Mouse (Mus musculus): ENCODE results near the gene Sdk1. TPM values are rescaled to one million over a fixed set of nuclear protein-coding genes. Genes with fewer than 3 reads are reported as not detected.

The Sdk1 gene
- polyA plus RNA-seq, 1 experiment from 2014 or later: 0.80 TPM

DNA sequence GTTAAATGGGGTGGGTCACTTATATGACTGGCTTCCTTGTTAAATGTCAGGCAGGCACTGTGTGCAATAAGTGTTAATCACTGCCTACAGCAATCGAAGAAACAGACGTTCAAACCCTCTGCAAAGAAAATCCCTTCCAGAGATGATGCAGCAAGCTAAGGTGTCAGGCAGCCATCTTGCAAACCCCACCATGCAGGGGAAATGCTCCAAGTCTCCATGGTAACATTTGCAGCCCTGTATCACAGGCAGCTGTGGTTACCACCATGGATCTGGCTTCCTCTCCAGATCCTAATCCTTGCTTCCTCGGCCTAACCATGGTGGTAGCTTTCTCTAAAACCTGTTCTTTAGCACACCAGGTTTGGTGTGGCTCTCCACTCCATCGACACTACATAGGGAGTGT, 507.5 kb downstream of the Sdk1 start:
- Histone ChIP-seq H3K27me3 (replicated peaks) (no peaks in the 10 kb centered on the region), H3K9me3 (replicated peaks) (no peaks in the 10 kb centered on the region), H3K9ac (no peak overlapping the region), H3K36me3 (no peaks in the 10 kb centered on the region), H3K4me1 (no peaks in the 10 kb centered on the region), H3K27ac (no peak overlapping the region), H3K4me2 (no peak overlapping the region), H3K4me3 (no peak overlapping the region)
- no peak for ATAC-seq
- WGBS (ENCODE audit: insufficient replicate concordance): 62% methylated on average over 4 of the region's 4 CpGs

GRCm38 (mm10) chr5:141754278-141754677, 513.0 kb downstream of the Sdk1 start:
- 16% methylated on average over 7 of the region's 7 CpGs for WGBS (ENCODE audit: insufficient replicate concordance)
- H3K4me1 ChIP-seq: no peaks in the 10 kb centered on the region
- H3K4me2 ChIP-seq: no peak overlapping the region
- H3K27me3 ChIP-seq (replicated peaks): no peaks in the 10 kb centered on the region
- H3K9ac ChIP-seq: no peak overlapping the region
- no peak overlapping the region for H3K4me3 ChIP-seq
- H3K9me3 ChIP-seq (replicated peaks): no peaks in the 10 kb centered on the region
- no peak for ATAC-seq
- H3K27ac ChIP-seq: no peak overlapping the region
- H3K36me3 ChIP-seq: no peaks in the 10 kb centered on the region

- 56% methylated on average over 8 of the region's 8 CpGs for WGBS (ENCODE audit: insufficient replicate concordance)
- H3K27me3 ChIP-seq (replicated peaks): no peaks in the 10 kb centered on the region
- no peak for ATAC-seq
- no peak overlapping the region for H3K9ac ChIP-seq
- H3K27ac ChIP-seq: no peak overlapping the region
- no peaks in the 10 kb centered on the region for H3K4me1 ChIP-seq
- H3K4me2 ChIP-seq: no peak overlapping the region
- H3K36me3 ChIP-seq: no peaks in the 10 kb centered on the region
- no peaks in the 10 kb centered on the region for H3K9me3 ChIP-seq (replicated peaks)
- H3K4me3 ChIP-seq: no peak overlapping the region
These were observed 517.6 kb downstream of the Sdk1 start for GRCm38 (mm10) chr5:141758885-141759284.

- no peak overlapping the region for H3K9ac ChIP-seq
- H3K4me3 ChIP-seq: no peak overlapping the region
- WGBS (ENCODE audit: insufficient replicate concordance): 78% methylated on average over 6 of the region's 6 CpGs
- H3K4me1 ChIP-seq: no peaks in the 10 kb centered on the region
- H3K27ac ChIP-seq: no peak overlapping the region
- ATAC-seq: no peak
- no peaks in the 10 kb centered on the region for H3K9me3 ChIP-seq (replicated peaks)
- H3K36me3 ChIP-seq: no peaks in the 10 kb centered on the region
- H3K4me2 ChIP-seq: no peak overlapping the region
- H3K27me3 ChIP-seq (replicated peaks): no peaks in the 10 kb centered on the region
These were observed 522.8 kb downstream of the Sdk1 start for GRCm38 (mm10) chr5:141764111-141764510.

GRCm38 (mm10) chr5:141768761-141769515, 527.6 kb downstream of the Sdk1 start:
- Histone ChIP-seq H3K9me3 (replicated peaks) (peaks cover 5% of the 10 kb centered on the region; the same call in 1 of the 2 replicates), H3K4me2 (no peak overlapping the region), H3K36me3 (no peaks in the 10 kb centered on the region), H3K27ac (no peak overlapping the region), H3K4me3 (no peak overlapping the region), H3K27me3 (replicated peaks) (no peaks in the 10 kb centered on the region), H3K4me1 (no peaks in the 10 kb centered on the region), H3K9ac (no peak overlapping the region)
- ATAC-seq: no peak
- WGBS (ENCODE audit: insufficient replicate concordance): 55% methylated on average over 10 of the region's 10 CpGs

- 69% methylated on average over 3 of the region's 3 CpGs for WGBS (ENCODE audit: insufficient replicate concordance)
- H3K9ac ChIP-seq: no peak overlapping the region
- no peak for ATAC-seq
- H3K36me3 ChIP-seq: no peaks in the 10 kb centered on the region
- H3K27me3 ChIP-seq (replicated peaks): no peaks in the 10 kb centered on the region
- no peaks in the 10 kb centered on the region for H3K4me1 ChIP-seq
- H3K9me3 ChIP-seq (replicated peaks): peaks cover 9% of the 10 kb centered on the region; the same call in 1 of the 2 replicates
- no peak overlapping the region for H3K4me3 ChIP-seq
- no peak overlapping the region for H3K27ac ChIP-seq
- H3K4me2 ChIP-seq: no peak overlapping the region
These were observed 530.2 kb downstream of the Sdk1 start for GRCm38 (mm10) chr5:141771516-141771915.

DNA sequence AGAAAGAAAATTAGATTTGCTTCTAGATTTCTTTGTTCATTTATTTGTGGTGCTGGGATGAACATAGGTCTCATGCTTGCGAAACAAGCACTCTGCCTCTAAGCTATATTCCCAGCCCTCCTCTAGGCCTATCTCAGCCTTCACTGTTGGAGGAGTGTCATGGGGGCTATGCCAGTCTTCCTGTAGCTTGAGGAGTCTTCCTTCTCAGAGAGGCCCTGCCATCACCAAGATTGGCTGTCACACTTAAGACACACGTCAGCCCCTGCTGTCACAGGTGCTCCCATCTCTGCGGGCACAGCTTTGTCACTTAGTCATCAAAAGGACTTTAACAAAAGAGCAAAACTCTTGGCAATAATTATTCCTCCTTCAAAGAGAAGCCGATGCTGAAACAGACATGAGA, 536.9 kb downstream of the Sdk1 start:
- peaks cover 15% of the 10 kb centered on the region; the same call in 1 of the 2 replicates for H3K9me3 ChIP-seq (replicated peaks)
- no peaks in the 10 kb centered on the region for H3K36me3 ChIP-seq
- no peaks in the 10 kb centered on the region for H3K27me3 ChIP-seq (replicated peaks)
- no peaks in the 10 kb centered on the region for H3K4me1 ChIP-seq
- no peak overlapping the region for H3K4me2 ChIP-seq
- no peak overlapping the region for H3K27ac ChIP-seq
- no peak overlapping the region for H3K9ac ChIP-seq
- WGBS (ENCODE audit: insufficient replicate concordance): 80% methylated on average over 4 of the region's 4 CpGs
- no peak overlapping the region for H3K4me3 ChIP-seq
- no peak for ATAC-seq

GRCm38 (mm10) chr5:141781142-141781541, 539.9 kb downstream of the Sdk1 start:
- Histone ChIP-seq H3K4me3 (no peak overlapping the region), H3K9me3 (replicated peaks) (0 out of 2 replicates have a peak, but pooled peaks cover 7% of the 10 kb centered on the region), H3K36me3 (no peaks in the 10 kb centered on the region), H3K4me1 (no peaks in the 10 kb centered on the region), H3K27ac (no peak overlapping the region), H3K9ac (no peak overlapping the region), H3K4me2 (no peak overlapping the region), H3K27me3 (replicated peaks) (no peaks in the 10 kb centered on the region)
- no peak for ATAC-seq
- WGBS (ENCODE audit: insufficient replicate concordance): 47% methylated on average over 2 of the region's 2 CpGs

- no peaks in the 10 kb centered on the region for H3K36me3 ChIP-seq
- H3K27ac ChIP-seq: no peak overlapping the region
- 84% methylated on average over 5 of the region's 5 CpGs for WGBS (ENCODE audit: insufficient replicate concordance)
- H3K4me2 ChIP-seq: no peak overlapping the region
- no peaks in the 10 kb centered on the region for H3K4me1 ChIP-seq
- H3K9me3 ChIP-seq (replicated peaks): 0 out of 2 replicates have a peak, but pooled peaks cover 7% of the 10 kb centered on the region
- H3K27me3 ChIP-seq (replicated peaks): no peaks in the 10 kb centered on the region
- no peak overlapping the region for H3K4me3 ChIP-seq
- no peak for ATAC-seq
- no peak overlapping the region for H3K9ac ChIP-seq
These were observed 541.0 kb downstream of the Sdk1 start for GRCm38 (mm10) chr5:141782330-141782729.

GRCm38 (mm10) chr5:141783516-141783915, 542.2 kb downstream of the Sdk1 start:
- 73% methylated on average over 7 of the region's 7 CpGs for whole genome bisulfite sequencing (ENCODE audit: insufficient replicate concordance)
- H3K36me3 ChIP-seq: no peaks in the 10 kb centered on the region
- no peak for ATAC-seq
- H3K27ac ChIP-seq: no peak overlapping the region
- no peaks in the 10 kb centered on the region for H3K4me1 ChIP-seq
- 0 out of 2 replicates have a peak, but pooled peaks cover 4% of the 10 kb centered on the region for H3K9me3 ChIP-seq (replicated peaks)
- H3K4me2 ChIP-seq: no peak overlapping the region
- no peak overlapping the region for H3K4me3 ChIP-seq
- H3K9ac ChIP-seq: no peak overlapping the region
- H3K27me3 ChIP-seq (replicated peaks): no peaks in the 10 kb centered on the region

GRCm38 (mm10) chr5:141793926-141794325, 552.6 kb downstream of the Sdk1 start:
- H3K36me3 ChIP-seq: no peaks in the 10 kb centered on the region
- H3K4me1 ChIP-seq: no peaks in the 10 kb centered on the region
- H3K27ac ChIP-seq: no peak overlapping the region
- no peaks in the 10 kb centered on the region for H3K9me3 ChIP-seq (replicated peaks)
- no peak for ATAC-seq
- H3K4me3 ChIP-seq: no peak overlapping the region
- no peaks in the 10 kb centered on the region for H3K27me3 ChIP-seq (replicated peaks)
- H3K9ac ChIP-seq: no peak overlapping the region
- no peak overlapping the region for H3K4me2 ChIP-seq
- 67% methylated on average over 4 of the region's 4 CpGs for WGBS (ENCODE audit: insufficient replicate concordance)

DNA sequence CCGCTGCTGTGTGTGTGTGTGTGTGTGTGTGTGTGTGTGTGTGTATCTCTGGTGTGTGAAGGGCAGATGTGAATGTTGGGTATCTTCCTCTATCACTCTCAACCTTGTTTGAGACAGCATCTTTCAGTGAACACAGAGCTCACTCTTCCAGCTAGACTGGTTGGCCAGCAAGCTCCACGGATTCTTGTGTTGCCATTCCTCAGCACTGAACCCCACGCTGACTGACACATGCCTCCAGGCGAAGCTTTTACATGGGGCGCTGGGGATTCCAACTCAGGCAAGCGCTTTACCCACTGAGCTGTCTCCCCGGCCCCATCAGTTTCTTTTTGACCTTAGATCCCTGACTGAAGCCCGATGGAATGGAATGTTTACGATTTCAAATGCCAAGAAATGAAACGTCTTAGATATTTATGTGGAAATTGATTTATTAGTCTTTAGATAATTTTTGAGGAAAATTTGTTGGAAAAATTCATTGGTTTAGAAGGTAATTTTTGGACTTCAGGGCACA, 582.6 kb downstream of the Sdk1 start:
- Histone ChIP-seq H3K27ac (no peak overlapping the region), H3K4me3 (no peak overlapping the region), H3K4me1 (no peaks in the 10 kb centered on the region), H3K27me3 (replicated peaks) (no peaks in the 10 kb centered on the region), H3K36me3 (no peaks in the 10 kb centered on the region), H3K9ac (no peak overlapping the region), H3K4me2 (no peak overlapping the region), H3K9me3 (replicated peaks) (no peaks in the 10 kb centered on the region)
- 63% methylated on average over 10 of the region's 10 CpGs for WGBS (ENCODE audit: insufficient replicate concordance)
- no peak for ATAC-seq
